Mouse (Mus musculus) kidney, postnatal 0 days (tissue): ENCODE measurements around the gene Cd79b. TPM values are rescaled to one million over a fixed set of nuclear protein-coding genes. Genes with fewer than 3 reads are reported as not detected.
A peak's percentile ranks its signal among the peaks of the same experiment; 100 is the strongest.

Source experiments
- ATAC-seq: fragments of 200-750 bp; cut with Nextera tagmentation; replicated peaks from 2 replicates; pipeline ENCODE4 v1.8.0; 2017; ENCODE audit warnings: low read depth, moderate number of reproducible peaks, moderate TSS enrichment, moderate library complexity; ENCODE audit not compliant: low FRiP score
- DNase-seq: peaks from one replicate; pipeline ENCODE4 v3.0.0-alpha.2; 2016; ENCODE audit warnings: low spot score
- H3K27ac ChIP-seq: fragments of 300-500 bp; sonication (generic); 2 replicates; pipeline ENCODE4 v1.5.1; 2014; ENCODE audit warnings: mild to moderate bottlenecking
- H3K27me3 ChIP-seq: fragments of 300-500 bp; sonication (generic); 2 replicates; pipeline ENCODE4 v1.6.1; 2014; ENCODE audit warnings: low read length, mixed read lengths; ENCODE audit not compliant: insufficient read depth
- H3K36me3 ChIP-seq: fragments of 300-500 bp; sonication (generic); 2 replicates; pipeline ENCODE4 v1.6.1; 2014; ENCODE audit warnings: low read length, mixed read lengths; ENCODE audit not compliant: insufficient read depth
- H3K4me1 ChIP-seq: fragments of 300-500 bp; sonication (generic); replicated peaks from 2 replicates; pipeline ENCODE4 v1.6.1; 2014; ENCODE audit warnings: antibody characterized with exemption, low read length, mixed read lengths; ENCODE audit not compliant: insufficient read depth
- H3K4me2 ChIP-seq: fragments of 300-500 bp; sonication (generic); 2 replicates; pipeline ENCODE4 v1.6.1; 2014; ENCODE audit warnings: mild to moderate bottlenecking, low read length, moderate library complexity, mixed read lengths
- H3K4me3 ChIP-seq: fragments of 300-500 bp; sonication (generic); replicated peaks from 2 replicates; pipeline ENCODE4 v1.5.1; 2014; ENCODE audit warnings: low read depth, low read length
- H3K9ac ChIP-seq: fragments of 300-500 bp; sonication (generic); 2 replicates; pipeline ENCODE4 v1.6.1; 2014; ENCODE audit warnings: low read depth, low read length
- H3K9me3 ChIP-seq: fragments of 300-500 bp; sonication (generic); replicated peaks from 2 replicates; pipeline ENCODE4 v1.6.1; 2016; ENCODE audit warnings: low read length, inconsistent platforms, mixed read lengths
- CTCF ChIP-seq: IDR thresholded peaks from 2 replicates; pipeline ENCODE4 v1.5.1; 2016; ENCODE audit warnings: antibody characterized with exemption, low read depth, mild to moderate bottlenecking, moderate library complexity
- WGBS: fragments of 180-500 bp; shearing (Covaris S2); extraction: QIAGEN DNeasy Blood & Tissue Kit; methylation state at CpG from one replicate; pipeline ENCODE4 v1.1.7; 2014; 5-methylcytosine and 5-hydroxymethylcytosine counted together
- polyA plus RNA-seq: library from polyadenylated mRNA; unstranded; fragments of >200 nt; fragmentation: Nextera tagmentation; extraction: Ambion mirVana; gene quantifications from 2 replicates; pipeline ENCODE4 v1.2.1, GENCODE M21; 2015

Cd79b gene
- polyA plus RNA-seq, 1 experiment from 2014 or later, result 7.7 TPM

GRCm38 (mm10) chr11:106268326-106269059 lies 46.1 kb downstream of the Cd79b start:
- H3K27me3 ChIP-seq, result no peaks in the 10 kb centered on the region
- DNase-seq (peak; percentile 46), ATAC-seq (no peak)
- no peak for TF ChIP-seq CTCF
- WGBS, result 32% methylated on average over 8 of the region's 8 CpGs
- peak overlapping the region; percentile 40 for H3K4me2 ChIP-seq
- peaks cover 34% of the 10 kb centered on the region for H3K4me1 ChIP-seq
- H3K4me3 ChIP-seq, result no peak overlapping the region
- H3K36me3 ChIP-seq, result peaks cover 41% of the 10 kb centered on the region
- no peaks in the 10 kb centered on the region for H3K9me3 ChIP-seq
- peak overlapping the region; percentile 23; the same call in 1 of the 2 replicates for H3K9ac ChIP-seq
- peak overlapping the region; percentile 70 for H3K27ac ChIP-seq

GRCm38 (mm10) chr11:106267871-106268270 lies 46.7 kb downstream of the Cd79b start:
- 57% methylated on average over 5 of the region's 5 CpGs for WGBS
- Histone ChIP-seq H3K9me3 (no peaks in the 10 kb centered on the region), H3K4me3 (no peak overlapping the region), H3K27me3 (no peaks in the 10 kb centered on the region), H3K4me1 (peaks cover 34% of the 10 kb centered on the region), H3K9ac (no peak overlapping the region), H3K27ac (no peak overlapping the region), H3K4me2 (peak overlapping the region; percentile 40; the same call in 1 of the 2 replicates), H3K36me3 (peaks cover 47% of the 10 kb centered on the region)
- DNase-seq (no peak), ATAC-seq (no peak)
- TF ChIP-seq CTCF, result no peak

GRCm38 (mm10) chr11:106267311-106267852 lies 47.2 kb downstream of the Cd79b start:
- Histone ChIP-seq H3K4me2 (no peak overlapping the region), H3K36me3 (peaks cover 52% of the 10 kb centered on the region), H3K4me1 (peaks cover 34% of the 10 kb centered on the region), H3K9ac (no peak overlapping the region), H3K27ac (no peak overlapping the region), H3K4me3 (no peak overlapping the region), H3K9me3 (no peaks in the 10 kb centered on the region), H3K27me3 (no peaks in the 10 kb centered on the region)
- no peak for TF ChIP-seq CTCF
- ATAC-seq (no peak), DNase-seq (no peak)
- WGBS, result 62% methylated on average over 15 of the region's 15 CpGs

- ATAC-seq, result no peak
- Histone ChIP-seq H3K9me3 (no peaks in the 10 kb centered on the region), H3K27me3 (no peaks in the 10 kb centered on the region), H3K4me2 (no peak overlapping the region), H3K4me1 (peaks cover 31% of the 10 kb centered on the region), H3K9ac (no peak overlapping the region), H3K36me3 (peaks cover 62% of the 10 kb centered on the region), H3K4me3 (no peak overlapping the region), H3K27ac (no peak overlapping the region)
- no peak for TF ChIP-seq CTCF
- WGBS, result 92% methylated on average over 10 of the region's 10 CpGs
- no peak for DNase-seq
These were observed 48.1 kb downstream of the Cd79b start for GRCm38 (mm10) chr11:106266431-106266830.

GRCm38 (mm10) chr11:106265570-106265969 lies 49.0 kb downstream of the Cd79b start:
- WGBS, result 86% methylated on average over 4 of the region's 4 CpGs
- no peak overlapping the region for H3K27ac ChIP-seq
- TF ChIP-seq CTCF, result no peak
- peaks cover 68% of the 10 kb centered on the region for H3K36me3 ChIP-seq
- no peak for DNase-seq
- H3K27me3 ChIP-seq, result no peaks in the 10 kb centered on the region
- H3K9me3 ChIP-seq, result no peaks in the 10 kb centered on the region
- H3K4me3 ChIP-seq, result no peak overlapping the region
- no peak for ATAC-seq
- peaks cover 22% of the 10 kb centered on the region for H3K4me1 ChIP-seq
- H3K9ac ChIP-seq, result no peak overlapping the region
- no peak overlapping the region for H3K4me2 ChIP-seq

- Histone ChIP-seq H3K9ac (no peak overlapping the region), H3K4me2 (no peak overlapping the region), H3K4me1 (peaks cover 17% of the 10 kb centered on the region), H3K27ac (no peak overlapping the region), H3K4me3 (no peak overlapping the region), H3K36me3 (peaks cover 69% of the 10 kb centered on the region), H3K27me3 (no peaks in the 10 kb centered on the region), H3K9me3 (no peaks in the 10 kb centered on the region)
- no peak for TF ChIP-seq CTCF
- WGBS, result 87% methylated on average over 15 of the region's 15 CpGs
- ATAC-seq (no peak), DNase-seq (no peak)
These were observed 49.6 kb downstream of the Cd79b start for GRCm38 (mm10) chr11:106264988-106265387.
